25 mouse cellular contexts compared by ENCODE assay signal in the genomic region with DNA sequence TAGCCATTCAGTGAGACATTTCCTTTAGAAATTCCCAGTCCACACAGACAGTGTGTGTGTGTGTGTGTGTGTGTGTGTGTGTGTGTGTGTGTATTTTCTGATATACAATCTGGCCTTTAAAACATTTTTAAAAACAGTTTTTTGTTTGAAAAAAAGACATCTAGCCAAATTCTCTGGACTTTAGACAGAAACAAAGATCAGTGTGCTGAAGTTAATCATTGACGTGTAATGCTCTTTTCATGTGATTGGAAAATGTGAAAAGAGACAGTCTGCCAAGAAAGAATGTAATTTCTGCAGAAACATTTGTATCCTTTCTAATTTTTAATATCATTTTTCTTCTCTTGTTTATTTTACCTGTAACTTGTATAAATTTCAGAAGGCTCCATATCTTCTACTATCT.
"Had no signal": no experiment of that assay in that cellular context is flagged by ENCODE, and none has a peak within 500 bp of the region (broad histone marks: within the 10 kb centered on the region; RNA-seq: fewer than 3 reads in every experiment).

No protein-coding gene starts in this region.

- H3K9ac ChIP-seq: limb, embryonic 13.5 days; liver, embryonic 14.5 days; lung, embryonic 15.5 days; midbrain, embryonic 13.5 days; neural tube, embryonic 13.5 days; stomach, embryonic 15.5 days had no signal

- H3K4me1 ChIP-seq: limb, embryonic 10.5 days; limb, embryonic 13.5 days; lung, embryonic 15.5 days; megakaryocyte, embryonic 14.5 days; midbrain, embryonic 10.5 days; midbrain, embryonic 13.5 days; neural tube, embryonic 13.5 days; stomach, embryonic 15.5 days had no signal

- ATAC-seq: hindbrain, postnatal 0 days; inflammation-experienced regulatory T-cells, adult 6 months; midbrain, embryonic 13.5 days; midbrain, embryonic 16.5 days had no signal

- H3K9me3 ChIP-seq: limb, embryonic 10.5 days; limb, embryonic 13.5 days; lung, embryonic 15.5 days; midbrain, embryonic 10.5 days; midbrain, embryonic 13.5 days; neural tube, embryonic 13.5 days; stomach, embryonic 15.5 days had no signal

- H3K27me3 ChIP-seq: limb, embryonic 13.5 days; lung, embryonic 15.5 days; megakaryocyte, embryonic 14.5 days; midbrain, embryonic 13.5 days; neural tube, embryonic 13.5 days; stomach, embryonic 15.5 days had no signal

- DNase-seq: kidney, adult 18-20 months; kidney, postnatal 4 days; layer of hippocampus, adult 9-11 months; lung, adult 18-20 months; lung, postnatal 10 days; lung, postnatal 36 days; retina, postnatal 1 day; right cerebral cortex, postnatal 25 days; spleen, adult 18-20 months; thymus, postnatal 25 days had no signal

- H3K27ac ChIP-seq: hindbrain, postnatal 0 days; kidney, postnatal 0 days; layer of hippocampus, adult 2 months; limb, embryonic 10.5 days; limb, embryonic 13.5 days; liver, embryonic 14.5 days; lung, embryonic 15.5 days; midbrain, embryonic 10.5 days; midbrain, embryonic 13.5 days; neural tube, embryonic 13.5 days; stomach, embryonic 15.5 days had no signal

- H3K4me2 ChIP-seq: limb, embryonic 13.5 days; lung, embryonic 15.5 days; midbrain, embryonic 13.5 days; neural tube, embryonic 13.5 days; stomach, embryonic 15.5 days had no signal

- H3K36me3 ChIP-seq: limb, embryonic 10.5 days; limb, embryonic 13.5 days; lung, embryonic 15.5 days; midbrain, embryonic 10.5 days; midbrain, embryonic 13.5 days; neural tube, embryonic 13.5 days; stomach, embryonic 15.5 days had no signal

- H3K4me3 ChIP-seq: layer of hippocampus, adult 2 months; limb, embryonic 10.5 days; limb, embryonic 13.5 days; lung, embryonic 15.5 days; megakaryocyte, embryonic 14.5 days; midbrain, embryonic 10.5 days; midbrain, embryonic 13.5 days; myocyte; neural tube, embryonic 13.5 days; stomach, embryonic 15.5 days had no signal
